Mouse (Mus musculus) limb, embryonic 14.5 days (tissue): ENCODE measurements around the gene Naa20. TPM values are rescaled to one million over a fixed set of nuclear protein-coding genes. Genes with fewer than 3 reads are reported as not detected.
A peak's percentile ranks its signal among the peaks of the same experiment; 100 is the strongest.

Source experiments
- ATAC-seq: fragments of 200-750 bp; cut with Nextera tagmentation; 2 replicates; pipeline ENCODE4 v1.8.0; 2017; ENCODE audit warnings: low read depth, moderate number of reproducible peaks, moderate TSS enrichment; ENCODE audit not compliant: low FRiP score
- DNase-seq: peaks from one replicate; pipeline ENCODE4 v3.0.0-alpha.2; 2015; ENCODE audit warnings: low spot score
- H3K27ac ChIP-seq: fragments of 300-500 bp; sonication (generic); replicated peaks from 2 replicates; pipeline ENCODE4 v1.5.1; 2014; ENCODE audit warnings: low read depth, mild to moderate bottlenecking, low read length, moderate library complexity, mixed read lengths
- H3K27me3 ChIP-seq: fragments of 300-500 bp; sonication (generic); 2 replicates; pipeline ENCODE4 v1.6.1; 2014; ENCODE audit warnings: low read length, mixed read lengths; ENCODE audit not compliant: control insufficient read depth, insufficient read depth
- H3K36me3 ChIP-seq: fragments of 300-500 bp; sonication (generic); 2 replicates; pipeline ENCODE4 v1.6.1; 2014; ENCODE audit warnings: mild to moderate bottlenecking, low read length, moderate library complexity, mixed read lengths; ENCODE audit not compliant: control insufficient read depth, insufficient read depth
- H3K4me1 ChIP-seq: fragments of 300-500 bp; sonication (generic); 2 replicates; pipeline ENCODE4 v1.6.1; 2014; ENCODE audit warnings: antibody characterized with exemption, low read length, mixed read lengths; ENCODE audit not compliant: control insufficient read depth, insufficient read depth
- H3K4me2 ChIP-seq: fragments of 300-500 bp; sonication (generic); replicated peaks from 2 replicates; pipeline ENCODE4 v1.6.1; 2014; ENCODE audit warnings: low read depth, mild to moderate bottlenecking, low read length, moderate library complexity; ENCODE audit not compliant: severe bottlenecking
- H3K4me3 ChIP-seq: fragments of 300-500 bp; sonication (generic); replicated peaks from 2 replicates; pipeline ENCODE4 v1.5.1; 2014; ENCODE audit warnings: low read length
- H3K9ac ChIP-seq: fragments of 300-500 bp; sonication (generic); 2 replicates; pipeline ENCODE4 v1.6.1; 2014; ENCODE audit warnings: mild to moderate bottlenecking, low read depth, low read length, moderate library complexity; ENCODE audit not compliant: severe bottlenecking
- H3K9me3 ChIP-seq: fragments of 300-500 bp; sonication (generic); 2 replicates; pipeline ENCODE4 v1.6.1; 2016; ENCODE audit warnings: low read length; ENCODE audit not compliant: control insufficient read depth
- POLR2A ChIP-seq: fragments of 200-500 bp; IDR thresholded peaks from 2 replicates; pipeline ENCODE4 v1.8.0; 2012; ENCODE audit warnings: inconsistent platforms, mild to moderate bottlenecking, moderate library complexity, borderline replicate concordance; ENCODE audit not compliant: insufficient read depth, insufficient read length; ENCODE audit errors: extremely low read depth
- WGBS: fragments of 180-500 bp; shearing (Covaris S2); extraction: QIAGEN DNeasy Blood & Tissue Kit; methylation state at CpG from one replicate; pipeline ENCODE4 v1.1.7; 2014; 5-methylcytosine and 5-hydroxymethylcytosine counted together
- polyA plus RNA-seq, 2 experiments: library from polyadenylated mRNA; depleted of rRNA in 1 of 2; stranded (reverse) in 1 of 2; unstranded in 1 of 2; fragments of >200 nt; fragmentation: Nextera tagmentation in 1 of 2; extraction: Ambion mirVana in 1 of 2; gene quantifications; 2 replicates each; pipeline versions ENCODE4 v1.2.1 to v1.2.3; 2012 to 2014

Naa20 gene
- polyA plus RNA-seq, 2 experiments = 103 to 186 TPM

DNA sequence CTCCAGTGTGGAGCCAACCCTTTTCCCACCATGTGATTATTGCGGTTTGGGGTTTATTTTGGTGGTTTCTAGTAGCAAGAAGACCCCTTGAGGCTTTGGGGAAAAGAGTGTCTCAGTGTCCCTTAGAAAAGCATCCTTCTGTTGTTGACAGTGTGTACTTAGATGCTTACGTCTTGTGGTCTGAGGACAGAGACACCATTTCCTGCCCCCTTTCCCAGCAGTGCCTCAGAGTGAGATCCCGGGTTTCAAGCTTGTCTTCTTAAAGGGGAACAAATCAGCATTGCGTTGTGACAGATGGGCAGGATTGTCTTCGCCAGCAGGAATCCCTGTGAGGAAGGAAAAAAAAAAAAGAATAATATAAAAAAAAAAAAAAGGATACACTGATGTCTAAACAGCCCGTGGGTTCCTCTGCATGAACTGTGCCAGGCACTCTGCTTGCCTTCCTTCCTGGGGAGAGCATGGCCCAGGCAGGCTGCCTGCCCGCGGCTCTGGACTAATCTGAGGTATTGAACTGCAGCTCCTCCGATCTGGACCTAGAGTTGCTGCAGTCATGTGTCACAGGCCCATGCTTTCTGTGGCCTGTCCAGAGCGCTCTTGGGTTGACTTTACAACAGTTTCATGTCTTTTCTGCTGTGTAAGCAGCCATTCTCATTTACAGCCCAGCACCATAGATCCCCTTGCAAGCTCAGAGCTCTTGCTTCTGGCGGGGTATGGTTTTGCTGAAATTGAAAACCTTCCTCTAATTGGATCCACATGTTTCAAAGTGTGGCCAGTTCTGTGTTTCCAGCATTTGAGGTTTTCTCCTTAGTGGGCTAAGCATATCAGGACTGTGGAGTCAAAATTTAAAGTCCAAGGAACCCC, 20.8 kb upstream of the Naa20 start:
- DNase-seq = peak; percentile 81
- peak; percentile 87 for ATAC-seq
- Histone ChIP-seq H3K9me3 (no peaks in the 10 kb centered on the region), H3K27me3 (no peaks in the 10 kb centered on the region), H3K27ac (peak overlapping the region; percentile 90), H3K9ac (no peak overlapping the region), H3K36me3 (peaks cover 78% of the 10 kb centered on the region), H3K4me1 (peaks cover 53% of the 10 kb centered on the region), H3K4me2 (peak overlapping the region; percentile 32), H3K4me3 (0 out of 2 replicates have a peak overlapping the region, but pooled peaks have one; percentile 1)
- WGBS = 27% methylated on average over 11 of the region's 11 CpGs
- TF ChIP-seq POLR2A = no peak

GRCm38 (mm10) chr2:145881932-145882331, 20.0 kb upstream of the Naa20 start:
- Histone ChIP-seq H3K4me2 (peak overlapping the region; percentile 32; the same call in 1 of the 2 replicates), H3K9ac (no peak overlapping the region), H3K9me3 (no peaks in the 10 kb centered on the region), H3K36me3 (peaks cover 77% of the 10 kb centered on the region), H3K4me1 (peaks cover 53% of the 10 kb centered on the region), H3K27ac (peak overlapping the region; percentile 90), H3K27me3 (no peaks in the 10 kb centered on the region), H3K4me3 (no peak overlapping the region)
- ATAC-seq (no peak), DNase-seq (no peak)
- TF ChIP-seq POLR2A = no peak
- WGBS = 40% methylated on average over 5 of the region's 5 CpGs

DNA sequence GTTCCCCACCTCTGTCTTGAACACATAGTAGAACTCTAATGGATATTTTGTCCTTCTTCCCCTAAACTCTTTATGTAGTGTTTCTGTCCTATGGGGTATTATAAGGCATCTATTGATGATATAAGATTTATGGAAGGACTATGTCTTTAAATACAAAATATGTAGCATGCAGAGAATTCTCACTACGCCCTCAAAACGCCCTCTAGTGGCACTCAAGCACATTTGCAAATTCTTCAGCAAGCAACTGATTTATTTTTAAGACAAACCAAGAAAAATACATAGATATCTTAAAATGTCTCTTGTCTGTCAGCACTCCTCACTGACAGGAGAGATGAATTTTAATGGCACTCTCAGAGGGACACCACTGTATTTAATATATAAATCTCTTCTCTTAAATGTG, 19.5 kb upstream of the Naa20 start:
- ATAC-seq (no peak), DNase-seq (no peak)
- Histone ChIP-seq H3K4me1 (peaks cover 54% of the 10 kb centered on the region), H3K4me3 (no peak overlapping the region), H3K4me2 (no peak overlapping the region), H3K27me3 (no peaks in the 10 kb centered on the region), H3K36me3 (peaks cover 77% of the 10 kb centered on the region), H3K9me3 (no peaks in the 10 kb centered on the region), H3K9ac (no peak overlapping the region), H3K27ac (peak overlapping the region; percentile 90; the same call in 1 of the 2 replicates)
- WGBS = 30% methylated on average over 2 of the region's 2 CpGs
- no peak for TF ChIP-seq POLR2A

GRCm38 (mm10) chr2:145884036-145884912, 17.6 kb upstream of the Naa20 start:
- Histone ChIP-seq H3K36me3 (peaks cover 62% of the 10 kb centered on the region), H3K4me1 (peaks cover 70% of the 10 kb centered on the region), H3K9me3 (no peaks in the 10 kb centered on the region), H3K9ac (no peak overlapping the region), H3K4me3 (no peak overlapping the region), H3K4me2 (no peak overlapping the region), H3K27ac (peak overlapping the region; percentile 40), H3K27me3 (no peaks in the 10 kb centered on the region)
- ATAC-seq (no peak), DNase-seq (peak; percentile 21)
- 22% methylated on average over 17 of the region's 17 CpGs for WGBS
- TF ChIP-seq POLR2A = no peak
